Mouse (Mus musculus) E14TG2a.4 (cell line): ENCODE measurements around the gene Fry.

Experiments
- H3K27me3 ChIP-seq: 2 replicates; pipeline ENCODE4 v1.6.1; 2014; ENCODE audit warnings: low read length, control low read depth; ENCODE audit not compliant: insufficient read depth
- H3K36me3 ChIP-seq: 2 replicates; pipeline ENCODE4 v1.6.1; 2014; ENCODE audit warnings: low read length, control low read depth; ENCODE audit not compliant: insufficient read depth
- H3K4me1 ChIP-seq: replicated peaks from 2 replicates; pipeline ENCODE4 v1.6.1; 2014; ENCODE audit warnings: low read depth, low read length, control low read depth
- H3K4me3 ChIP-seq: replicated peaks from 2 replicates; pipeline ENCODE4 v1.5.1; 2014; ENCODE audit warnings: mild to moderate bottlenecking, low read length
- H3K9me3 ChIP-seq: 2 replicates; pipeline ENCODE4 v1.6.1; 2014; ENCODE audit warnings: low read length, control low read depth
- CTCF ChIP-seq: conservative IDR thresholded peaks from 2 replicates; pipeline ENCODE4 v1.5.1; 2014; ENCODE audit warnings: low read length
- NANOG ChIP-seq: IDR thresholded peaks from 2 replicates; pipeline ENCODE4 v1.6.1; 2014; ENCODE audit warnings: borderline replicate concordance, low read length, mixed read lengths
- POU5F1 ChIP-seq: IDR thresholded peaks from 2 replicates; pipeline ENCODE4 v1.6.1; 2014; ENCODE audit warnings: low read length, borderline replicate concordance

The Fry gene

GRCm38 (mm10) chr5:150432960-150433359 lies 314.5 kb downstream of the Fry start:
- H3K4me3 ChIP-seq: no peak overlapping the region
- H3K36me3 ChIP-seq: peaks cover 16% of the 10 kb centered on the region
- H3K9me3 ChIP-seq: no peaks in the 10 kb centered on the region
- H3K27me3 ChIP-seq: peaks cover 9% of the 10 kb centered on the region
- TF ChIP-seq NANOG (no peak), CTCF (peak; percentile 85)
- peaks cover 10% of the 10 kb centered on the region for H3K4me1 ChIP-seq

- H3K27me3 ChIP-seq: peaks cover 9% of the 10 kb centered on the region
- H3K4me3 ChIP-seq: peak overlapping the region; percentile 67
- TF ChIP-seq NANOG (no peak), POU5F1 (no peak), CTCF (no peak)
- peaks cover 19% of the 10 kb centered on the region for H3K36me3 ChIP-seq
- H3K4me1 ChIP-seq: peaks cover 10% of the 10 kb centered on the region
- H3K9me3 ChIP-seq: no peaks in the 10 kb centered on the region
Measured at GRCm38 (mm10) chr5:150436629-150437389, 318.4 kb downstream of the Fry start.

DNA sequence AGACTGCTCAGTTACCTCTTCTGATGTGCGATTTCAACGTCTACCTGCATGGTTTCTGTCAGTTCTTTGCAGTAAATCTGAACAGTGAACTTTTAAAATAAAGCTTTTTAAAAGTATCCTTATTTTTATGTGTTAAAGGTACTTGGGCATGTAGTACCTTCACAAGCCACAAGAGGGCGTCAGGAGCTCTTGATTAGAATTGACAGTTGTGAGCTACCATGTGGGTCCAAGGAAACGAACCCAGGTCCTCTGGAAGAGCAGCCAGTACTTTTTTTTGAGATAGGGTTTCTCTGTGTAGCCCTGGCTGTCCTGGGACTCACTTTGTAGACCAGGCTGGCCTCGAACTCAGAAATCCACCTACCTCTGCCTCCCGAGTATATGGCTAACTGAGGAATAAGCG lies 323.2 kb downstream of the Fry start:
- Histone ChIP-seq H3K27me3 (peaks cover 5% of the 10 kb centered on the region), H3K4me3 (no peak overlapping the region), H3K4me1 (peaks cover 21% of the 10 kb centered on the region), H3K9me3 (no peaks in the 10 kb centered on the region), H3K36me3 (peaks cover 17% of the 10 kb centered on the region)
- no peak for TF ChIP-seq POU5F1
- no peak for TF ChIP-seq NANOG
- peak; percentile 97 for TF ChIP-seq CTCF

- H3K4me1 ChIP-seq: peaks cover 28% of the 10 kb centered on the region
- peaks cover 60% of the 10 kb centered on the region for H3K36me3 ChIP-seq
- H3K27me3 ChIP-seq: no peaks in the 10 kb centered on the region
- no peak overlapping the region for H3K4me3 ChIP-seq
- H3K9me3 ChIP-seq: peaks cover 6% of the 10 kb centered on the region
- no peak for TF ChIP-seq POU5F1
- TF ChIP-seq NANOG: no peak
- no peak for TF ChIP-seq CTCF
Measured at GRCm38 (mm10) chr5:150451281-150452003, 333.0 kb downstream of the Fry start.

DNA sequence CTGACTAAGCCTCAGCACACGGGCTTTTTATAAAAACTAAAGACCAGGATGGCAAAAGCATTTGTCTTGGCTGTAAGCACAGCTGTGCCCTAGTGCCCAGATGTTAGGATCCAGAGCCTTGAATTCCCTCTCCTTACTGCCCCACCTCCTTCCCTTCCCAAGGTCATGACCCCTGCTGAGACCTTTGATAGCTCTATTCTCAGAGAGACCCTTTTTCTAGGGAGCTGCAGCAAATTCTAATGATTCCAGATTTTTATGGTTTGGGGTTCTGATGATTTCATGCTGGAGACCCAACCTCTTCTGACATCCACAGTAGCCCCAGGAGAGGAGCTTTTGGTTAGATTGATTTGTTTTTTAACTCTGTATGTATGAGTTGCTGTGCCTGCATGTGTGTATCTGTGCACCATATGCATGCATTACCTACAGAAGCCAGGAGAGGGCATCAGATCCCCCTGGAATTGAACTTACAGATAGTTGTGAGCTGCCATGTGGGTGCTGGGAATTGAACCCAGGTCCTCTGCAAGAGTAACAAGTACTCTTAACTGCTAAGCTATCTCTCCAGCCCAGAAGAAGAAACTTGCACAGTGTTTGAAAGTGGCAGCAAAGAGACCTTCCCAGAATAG lies 333.7 kb downstream of the Fry start:
- no peaks in the 10 kb centered on the region for H3K27me3 ChIP-seq
- TF ChIP-seq CTCF (peak; percentile 66), NANOG (peak; percentile 85), POU5F1 (no peak)
- H3K4me3 ChIP-seq: no peak overlapping the region
- H3K9me3 ChIP-seq: peaks cover 6% of the 10 kb centered on the region
- H3K4me1 ChIP-seq: peaks cover 21% of the 10 kb centered on the region
- peaks cover 62% of the 10 kb centered on the region for H3K36me3 ChIP-seq

- TF ChIP-seq CTCF (no peak), NANOG (no peak)
- H3K4me1 ChIP-seq: peaks cover 21% of the 10 kb centered on the region
Measured at GRCm38 (mm10) chr5:150452671-150453070, 334.2 kb downstream of the Fry start.

DNA sequence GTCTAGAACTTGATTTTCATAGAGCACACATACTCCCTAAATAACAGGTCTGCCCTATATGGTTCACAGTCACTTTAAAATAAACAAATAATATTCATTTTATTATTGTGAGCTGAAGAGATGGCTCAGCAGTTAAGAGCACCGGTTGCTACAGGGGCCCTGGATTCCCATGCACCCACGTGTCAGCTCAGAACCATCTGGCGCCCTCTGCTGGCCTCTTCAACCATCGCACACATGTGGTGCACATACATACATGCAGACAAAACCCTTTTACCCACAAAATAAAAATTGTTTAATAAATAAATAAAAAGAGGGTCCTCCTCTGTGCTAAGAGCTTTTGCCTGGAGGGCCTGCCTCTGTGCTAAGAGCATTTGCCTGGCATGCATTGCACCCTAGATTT lies 335.0 kb downstream of the Fry start:
- TF ChIP-seq CTCF (peak; percentile 68), POU5F1 (no peak)
- Histone ChIP-seq H3K4me3 (no peak overlapping the region), H3K27me3 (no peaks in the 10 kb centered on the region), H3K36me3 (peaks cover 58% of the 10 kb centered on the region), H3K4me1 (peaks cover 27% of the 10 kb centered on the region), H3K9me3 (peaks cover 6% of the 10 kb centered on the region)

More at GRCm38 (mm10) chr5:150452671-150453070, 334.2 kb downstream of the Fry start:
- Histone ChIP-seq H3K9me3 (peaks cover 6% of the 10 kb centered on the region), H3K4me3 (no peak overlapping the region), H3K36me3 (peaks cover 62% of the 10 kb centered on the region), H3K27me3 (no peaks in the 10 kb centered on the region)

DNA sequence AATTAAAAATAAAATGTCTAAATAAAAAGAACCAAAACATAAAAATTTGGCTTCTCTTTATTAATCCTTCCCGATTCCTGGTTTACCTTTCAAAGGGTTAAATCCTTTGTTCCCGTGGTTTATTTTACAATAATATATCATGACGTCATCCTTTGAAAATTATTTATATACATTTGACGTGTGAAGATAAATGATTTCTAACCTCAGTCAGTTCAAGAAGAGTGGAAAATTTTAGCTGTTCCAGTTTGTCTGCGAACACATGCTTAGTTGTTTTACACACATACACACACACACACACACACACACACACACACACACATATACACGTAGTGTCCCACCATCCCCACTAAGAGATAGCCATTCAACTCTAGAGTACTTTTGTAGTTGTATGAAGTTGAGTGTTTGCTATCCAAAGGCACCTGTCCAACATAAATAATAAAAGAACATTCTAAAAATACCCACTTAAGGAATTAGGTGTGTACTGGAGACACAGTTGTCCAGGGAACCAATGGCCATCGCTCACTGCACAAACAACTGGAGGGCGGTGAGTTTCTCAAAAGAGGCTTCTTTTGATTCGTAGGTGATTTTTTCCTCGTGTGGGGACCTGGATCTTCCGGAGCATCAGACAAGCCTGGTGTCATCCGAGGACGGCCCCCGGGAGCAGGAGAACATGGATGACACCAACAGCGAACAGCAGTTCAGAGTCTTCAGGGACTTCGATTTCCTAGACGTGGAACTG lies 338.9 kb downstream of the Fry start:
- TF ChIP-seq CTCF (no peak), POU5F1 (no peak), NANOG (no peak)
- H3K36me3 ChIP-seq: peaks cover 35% of the 10 kb centered on the region

More for the DNA sequence above, 338.9 kb downstream of the Fry start:
- Histone ChIP-seq H3K9me3 (peaks cover 4% of the 10 kb centered on the region), H3K27me3 (no peaks in the 10 kb centered on the region), H3K4me1 (peaks cover 19% of the 10 kb centered on the region), H3K4me3 (no peak overlapping the region)
